Mouse (Mus musculus): ENCODE data around the gene Gm3047. TPM values are rescaled to one million over a fixed set of nuclear protein-coding genes. Genes with fewer than 3 reads are reported as not detected.
"Not testable (repeated sequence)": the region's sequence is repeated elsewhere in the genome, so short reads cannot be mapped to it uniquely, and the experiment has no call there.

The Gm3047 gene
- polyA plus RNA-seq (2016; fragmentation: Nextera tagmentation; extraction: Ambion mirVana), result not detected in 2 replicates

DNA sequence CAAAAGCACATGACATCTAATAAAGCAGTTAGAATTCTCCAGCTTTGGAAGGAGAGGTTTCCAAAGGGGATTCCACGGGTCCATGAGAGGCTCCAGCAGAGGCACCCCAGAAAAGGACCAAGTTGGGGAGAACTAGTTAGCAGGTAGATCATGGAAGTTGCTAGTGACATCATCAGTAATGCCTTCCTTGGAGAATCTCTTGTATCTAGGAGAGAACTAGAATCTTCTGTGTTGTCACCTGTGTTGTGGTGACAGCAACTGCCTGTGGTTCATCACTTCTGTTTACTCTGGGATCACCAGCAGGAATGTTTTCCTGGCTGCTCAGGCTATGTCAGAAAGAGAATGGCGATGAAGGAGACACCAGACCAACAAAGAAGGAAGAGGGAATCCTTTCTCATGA is at the start of gene Gm3047:
Gm3047 (plus strand) TSS at position 301 of the 400 bp plus-strand sequence.
- not testable (repeated sequence) for H3K4me1 ChIP-seq; DNase-seq (ENCODE audit: low spot score); H3K27ac ChIP-seq (replicated peaks); H3K9me3 ChIP-seq; H3K4me3 ChIP-seq; H3K27me3 ChIP-seq (replicated peaks; ENCODE audit: low read depth, poor library complexity, severe bottlenecking); H3K36me3 ChIP-seq (replicated peaks)
- WGBS, result no CpG with 5 or more reads among the region's 2 CpGs

Other genes with a start within 250 kb of the Gm3047 start
- gene Gm3149, start 238.1 kb upstream of the Gm3047 start, polyA plus RNA-seq (2016; fragmentation: Nextera tagmentation; extraction: Ambion mirVana), result not detected in 2 replicates
- gene 2610042L04Rik, start 220.6 kb upstream of the Gm3047 start, polyA plus RNA-seq (2016; fragmentation: Nextera tagmentation; extraction: Ambion mirVana), result 0.40 and 0.77 TPM in 2 replicates
- not detected in 2 replicates for gene Gm3159, start 157.9 kb upstream of the Gm3047 start, polyA plus RNA-seq (2016; fragmentation: Nextera tagmentation; extraction: Ambion mirVana)
- 0.94 and 1.2 TPM in 2 replicates for gene Gm3164, start 140.0 kb upstream of the Gm3047 start, polyA plus RNA-seq (2016; fragmentation: Nextera tagmentation; extraction: Ambion mirVana)
- gene Gm3173, start 124.4 kb upstream of the Gm3047 start, polyA plus RNA-seq (2016; fragmentation: Nextera tagmentation; extraction: Ambion mirVana), result 0.90 TPM in 1 of 2 replicates, not detected in the other
- not detected in 2 replicates for gene Gm3182, start 73.7 kb upstream of the Gm3047 start, polyA plus RNA-seq (2016; fragmentation: Nextera tagmentation; extraction: Ambion mirVana)
- gene Gm8159, start 76.9 kb downstream of the Gm3047 start, polyA plus RNA-seq (2016; fragmentation: Nextera tagmentation; extraction: Ambion mirVana), result not detected in 2 replicates
- gene Gm3239, start 108.8 kb downstream of the Gm3047 start, polyA plus RNA-seq (2016; fragmentation: Nextera tagmentation; extraction: Ambion mirVana), result 0.12 TPM in 1 of 2 replicates, not detected in the other
- not detected in 2 replicates for gene Gm7876, start 153.8 kb downstream of the Gm3047 start, polyA plus RNA-seq (2016; fragmentation: Nextera tagmentation; extraction: Ambion mirVana)
- 0.51 and 0.60 TPM in 2 replicates for gene Gm3252, start 171.4 kb downstream of the Gm3047 start, polyA plus RNA-seq (2016; fragmentation: Nextera tagmentation; extraction: Ambion mirVana)
- gene Gm9602, start 220.9 kb downstream of the Gm3047 start, polyA plus RNA-seq (2016; fragmentation: Nextera tagmentation; extraction: Ambion mirVana), result not detected in 2 replicates